32 mouse cellular contexts compared by ENCODE assay signal in genomic region chrX:160892077-160892476, GRCm38 (mm10). TPM values are rescaled to one million over a fixed set of nuclear protein-coding genes. Genes with fewer than 3 reads are reported as not detected.
A peak's percentile ranks its signal among the peaks of the same experiment; 100 is the strongest.
DNase-seq lines count a peak whose midpoint lies in the region; ATAC-seq and TF ChIP-seq lines count a peak whose summit lies in the region.
"Had no signal": no experiment of that assay in that cellular context is flagged by ENCODE, and none has a peak within 500 bp of the region (broad histone marks: within the 10 kb centered on the region; RNA-seq: fewer than 3 reads in every experiment).

No protein-coding gene starts in this region.

- no peak for TF ChIP-seq CTCF in left cerebral cortex, adult 2 months (IDR thresholded peaks at IDR 0.05)

- 72% methylated on average over 1 of the region's 1 CpGs for WGBS in liver, embryonic 11.5 days
- WGBS in liver, embryonic 13.5 days (ENCODE audit: insufficient replicate concordance) = 29% methylated on average over 1 of the region's 1 CpGs
- WGBS in liver, embryonic 16.5 days (ENCODE audit: insufficient replicate concordance) = 45% methylated on average over 1 of the region's 1 CpGs

- H3K36me3 ChIP-seq in liver, embryonic 11.5 days (ENCODE audit: control insufficient read depth, insufficient read depth, low read length) = no peaks in the 10 kb centered on the region
- H3K36me3 ChIP-seq in liver, embryonic 13.5 days = no peaks in the 10 kb centered on the region
- no peaks in the 10 kb centered on the region for H3K36me3 ChIP-seq in liver, embryonic 16.5 days (ENCODE audit: control insufficient read depth, insufficient read depth)
- H3K36me3 ChIP-seq: embryonic facial prominence, embryonic 10.5 days; embryonic facial prominence, embryonic 13.5 days; forebrain, embryonic 12.5 days; forebrain, embryonic 15.5 days; G1E; heart, embryonic 10.5 days; heart, embryonic 13.5 days; hindbrain, embryonic 15.5 days had no signal

- H3K9me3 ChIP-seq in liver, embryonic 11.5 days (ENCODE audit: control insufficient read depth, low read length) = no peaks in the 10 kb centered on the region
- H3K9me3 ChIP-seq in liver, embryonic 13.5 days (replicated peaks) = no peaks in the 10 kb centered on the region
- H3K9me3 ChIP-seq in liver, embryonic 16.5 days (replicated peaks; ENCODE audit: control insufficient read depth, low read length) = no peaks in the 10 kb centered on the region
- H3K9me3 ChIP-seq: embryonic facial prominence, embryonic 10.5 days; embryonic facial prominence, embryonic 13.5 days; forebrain, embryonic 12.5 days; forebrain, embryonic 15.5 days; G1E; heart, embryonic 10.5 days; heart, embryonic 13.5 days; hindbrain, embryonic 15.5 days had no signal

- no peak overlapping the region for H3K4me2 ChIP-seq in liver, embryonic 11.5 days
- no peak overlapping the region for H3K4me2 ChIP-seq in liver, embryonic 13.5 days
- no peak overlapping the region for H3K4me2 ChIP-seq in liver, embryonic 16.5 days (ENCODE audit: low read depth, low read length)
- H3K4me2 ChIP-seq: embryonic facial prominence, embryonic 13.5 days; forebrain, embryonic 12.5 days; forebrain, embryonic 15.5 days; heart, embryonic 13.5 days; hindbrain, embryonic 15.5 days had no signal

- H3K4me3 ChIP-seq in liver, embryonic 11.5 days (ENCODE audit: low read depth, low read length) = no peak overlapping the region
- no peak overlapping the region for H3K4me3 ChIP-seq in liver, embryonic 13.5 days (replicated peaks)
- H3K4me3 ChIP-seq in liver, embryonic 16.5 days (ENCODE audit: low read depth, low read length) = no peak overlapping the region
- no peak overlapping the region for H3K4me3 ChIP-seq in left cerebral cortex, adult 2 months
- H3K4me3 ChIP-seq: embryonic facial prominence, embryonic 10.5 days; embryonic facial prominence, embryonic 13.5 days; erythroblast, embryonic 14.5 days; forebrain, embryonic 12.5 days; forebrain, embryonic 15.5 days; heart, adult 2 months; heart, embryonic 10.5 days; heart, embryonic 13.5 days; hindbrain, embryonic 15.5 days had no signal

- intact Hi-C loops in left cerebral cortex, adult 2 months (cut with DNase I) = no loop called here

- H3K4me1 ChIP-seq in liver, embryonic 11.5 days (replicated peaks; ENCODE audit: control insufficient read depth, insufficient read depth, low read length) = no peaks in the 10 kb centered on the region
- no peaks in the 10 kb centered on the region; the same call in 1 of the 2 replicates for H3K4me1 ChIP-seq in liver, embryonic 13.5 days (replicated peaks)
- no peaks in the 10 kb centered on the region for H3K4me1 ChIP-seq in liver, embryonic 16.5 days (ENCODE audit: control insufficient read depth, low read depth, low read length)
- H3K4me1 ChIP-seq: embryonic facial prominence, embryonic 10.5 days; embryonic facial prominence, embryonic 13.5 days; forebrain, embryonic 12.5 days; forebrain, embryonic 15.5 days; heart, embryonic 10.5 days; heart, embryonic 13.5 days; hindbrain, embryonic 15.5 days had no signal

- H3K27me3 ChIP-seq in liver, embryonic 11.5 days (replicated peaks; ENCODE audit: control insufficient read depth, insufficient read depth, low read length) = no peaks in the 10 kb centered on the region; the same call in 1 of the 2 replicates
- H3K27me3 ChIP-seq in liver, embryonic 13.5 days = no peaks in the 10 kb centered on the region
- no peaks in the 10 kb centered on the region for H3K27me3 ChIP-seq in liver, embryonic 16.5 days (ENCODE audit: control insufficient read depth, insufficient read depth, low read depth, low read length)
- H3K27me3 ChIP-seq: CH12.LX; forebrain, embryonic 15.5 days; heart, embryonic 13.5 days had no signal

- H3K27ac ChIP-seq in liver, embryonic 11.5 days (ENCODE audit: low read depth, low read length) = no peak overlapping the region
- H3K27ac ChIP-seq in liver, embryonic 13.5 days = no peak overlapping the region
- no peak overlapping the region for H3K27ac ChIP-seq in liver, embryonic 16.5 days (ENCODE audit: low read length)
- H3K27ac ChIP-seq in left cerebral cortex, adult 2 months = no peak overlapping the region
- H3K27ac ChIP-seq: embryonic facial prominence, embryonic 10.5 days; embryonic facial prominence, embryonic 13.5 days; forebrain, embryonic 12.5 days; forebrain, embryonic 15.5 days; heart, adult 2 months; heart, embryonic 10.5 days; heart, embryonic 13.5 days; hindbrain, embryonic 15.5 days had no signal

- ATAC-seq in liver, embryonic 11.5 days (replicated peaks; ENCODE audit: low FRiP score) = peak; percentile 82
- ATAC-seq in liver, embryonic 13.5 days (ENCODE audit: low read depth) = peak; percentile 84
- ATAC-seq in liver, embryonic 16.5 days (ENCODE audit: low read depth) = peak; percentile 65
- ATAC-seq: forebrain, embryonic 15.5 days had no signal

- H3K9ac ChIP-seq in liver, embryonic 11.5 days (ENCODE audit: low read depth, low read length) = no peak overlapping the region
- no peak overlapping the region for H3K9ac ChIP-seq in liver, embryonic 13.5 days
- no peak overlapping the region for H3K9ac ChIP-seq in liver, embryonic 16.5 days (ENCODE audit: low read depth, low read length)
- H3K9ac ChIP-seq: embryonic facial prominence, embryonic 13.5 days; forebrain, embryonic 12.5 days; forebrain, embryonic 15.5 days; heart, embryonic 13.5 days; hindbrain, embryonic 15.5 days had no signal

- no peak for DNase-seq in liver, embryonic 11.5 days (ENCODE audit: low spot score)
- no peak for DNase-seq in liver
- DNase-seq in liver, embryonic 13.5 days = no peak
- DNase-seq in cerebellum, postnatal 36 days = no peak
- DNase-seq in left cerebral cortex, adult 2 months (ENCODE audit: extremely low spot score in 1 of 2, low spot score in 2 of 2) = no peak
- no peak for DNase-seq in urinary bladder, adult 2 months (ENCODE audit: low spot score)
- DNase-seq: adrenal gland, adult 2 months; adrenal gland, postnatal 14 days; B cell, adult 2 months; cerebellum, adult 11 months; cerebellum, adult 2 months; cerebellum, adult 9-11 months; cerebellum, postnatal 25 days; embryo, embryonic 11 days; gastrocnemius, postnatal 36 days; heart, adult 2 months; heart, postnatal 14 days; heart, postnatal 4 days had no signal

RNA-seq across cellular contexts. Expression of gene Gja6, which starts 14.8 kb away (rescaled TPM):
- polyA plus RNA-seq in liver, embryonic 11.5 days (2014; fragmentation: Nextera tagmentation; extraction: Ambion mirVana) = 2.6 and 3.3 TPM in 2 replicates
- polyA plus RNA-seq in liver, embryonic 13.5 days (2015; fragmentation: Nextera tagmentation; extraction: Ambion mirVana) = 0.89 and 1.2 TPM in 2 replicates
- 0.53 and 0.62 TPM in 2 replicates for polyA plus RNA-seq in liver, embryonic 16.5 days (2015; fragmentation: Nextera tagmentation; extraction: Ambion mirVana)
- 1 to 10 TPM; 1.6 TPM for total RNA-seq in left cerebral cortex, adult 2 months (2021)
- polyA plus RNA-seq in urinary bladder, adult 2 months (2012; rRNA removed) = 0.18 and 0.37 TPM in 2 replicates
- total RNA-seq: gastrocnemius, adult 8-10 months; gastrocnemius, postnatal 36 days; granulocyte monocyte progenitor cell, adult 5-6 weeks had no signal
- polyA plus RNA-seq: adrenal gland, adult 2 months; erythroblast, embryonic 14.5 days; forebrain, embryonic 15.5 days; G1E; heart, adult 2 months; heart, embryonic 16.5 days; hindbrain, embryonic 15.5 days had no signal
